Mouse (Mus musculus): ENCODE data around the gene Inmt.

DNA sequence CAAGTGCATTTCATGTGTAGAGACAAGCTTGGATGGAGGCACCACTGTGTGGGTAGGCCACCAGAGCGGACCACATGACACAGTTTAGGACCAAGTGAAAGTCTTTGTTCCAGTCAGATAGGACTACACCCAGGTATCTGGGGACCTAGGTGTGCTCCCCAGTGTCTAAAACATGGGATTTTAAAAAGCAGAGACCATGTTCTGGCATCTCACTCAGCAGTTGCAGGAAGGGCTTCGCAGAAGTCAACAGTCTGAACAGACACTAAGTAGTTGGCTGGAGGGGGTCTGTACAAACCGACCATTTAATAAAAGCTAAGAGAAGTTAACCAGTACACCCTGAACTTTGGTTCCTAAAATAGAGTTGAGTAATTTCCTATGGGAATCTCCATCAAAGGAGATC, 18.3 kb upstream of the Inmt start:
- TF ChIP-seq POLR2A (IDR thresholded peaks at IDR 0.05; ENCODE audit: insufficient read depth, low read length) (no peak), CTCF (IDR thresholded peaks at IDR 0.05; ENCODE audit: low read depth, low read length) (no peak)
